Mouse (Mus musculus) spleen, adult 2 months (tissue): ENCODE results near the gene Eif4e1b.

ENCODE experiments used
- CTCF ChIP-seq: fragments of 200-500 bp; IDR thresholded peaks from 2 replicates; pipeline ENCODE4 v1.5.1; 2011; ENCODE audit warnings: mild to moderate bottlenecking, inconsistent platforms; ENCODE audit not compliant: insufficient read depth, insufficient read length, insufficient replicate concordance; ENCODE audit errors: extremely low read depth
- POLR2A ChIP-seq: fragments of 200-500 bp; IDR thresholded peaks from 2 replicates; pipeline ENCODE4 v1.6.1; 2011; ENCODE audit warnings: low read depth, low read length, inconsistent platforms

DNA sequence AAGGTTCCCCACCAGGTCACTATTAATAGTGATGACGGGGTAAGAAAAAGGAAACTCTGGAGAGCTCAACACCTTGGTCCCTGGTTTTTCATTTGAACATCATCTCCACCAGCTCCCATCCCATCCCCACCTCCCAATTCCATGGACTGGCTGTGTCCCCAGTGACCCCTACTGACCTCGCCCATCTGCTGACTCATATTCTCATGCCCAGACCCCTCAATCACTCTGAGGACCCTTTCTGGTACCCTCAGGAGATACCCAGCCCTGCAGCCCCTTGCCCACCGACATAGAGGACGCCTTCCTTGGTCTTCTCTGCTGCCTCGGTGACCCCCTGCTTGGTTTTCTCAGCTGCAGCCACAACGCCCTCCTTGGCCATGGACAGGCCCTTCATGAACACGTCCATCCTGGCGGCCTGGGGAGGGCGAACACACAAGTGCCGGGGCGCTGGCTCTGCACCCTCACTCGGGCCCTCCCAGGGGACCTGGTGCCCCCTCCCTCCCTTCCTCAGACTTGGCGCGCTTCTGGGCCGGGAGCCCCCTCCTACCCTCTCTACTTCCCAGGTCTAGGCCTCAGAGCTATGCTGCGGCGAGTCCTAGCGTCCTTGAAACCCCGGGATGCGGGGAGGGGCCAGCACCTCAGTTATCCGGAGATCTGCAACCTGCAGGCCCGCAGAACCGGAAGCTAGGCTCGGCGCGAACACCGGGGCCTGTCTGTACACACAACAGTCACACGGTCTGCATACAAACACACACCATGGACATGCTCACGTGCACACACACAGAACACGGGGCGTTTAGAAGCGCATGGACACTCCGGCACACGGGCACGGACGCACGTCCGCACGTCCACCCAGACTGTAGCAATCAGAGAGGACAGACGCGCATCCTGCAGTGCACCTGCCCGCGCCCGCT, 18.3 kb upstream of the Eif4e1b start:
- no peak for TF ChIP-seq POLR2A
- TF ChIP-seq CTCF: no peak
